Mouse (Mus musculus) adrenal gland, adult 2 months (tissue): Measurements from ENCODE around the gene Tacc2. TPM values are rescaled to one million over a fixed set of nuclear protein-coding genes. Genes with fewer than 3 reads are reported as not detected.

ENCODE experiments used
- DNase-seq: peaks from one replicate; pipeline ENCODE4 v3.0.0; 2021
- polyA plus RNA-seq: library from polyadenylated mRNA; depleted of rRNA; stranded (reverse); fragments of >200 nt; gene quantifications from 2 replicates; pipeline ENCODE4 v1.2.3, GENCODE M21; 2012
- total RNA-seq, 2 experiments: library from RNA; stranded (reverse); gene quantifications; 2 replicates each; pipeline ENCODE4 v1.2.3; 2021

The Tacc2 gene
- total and polyA plus RNA-seq, 3 experiments: 36.2 to 44.4 (median 43.0) TPM

DNA sequence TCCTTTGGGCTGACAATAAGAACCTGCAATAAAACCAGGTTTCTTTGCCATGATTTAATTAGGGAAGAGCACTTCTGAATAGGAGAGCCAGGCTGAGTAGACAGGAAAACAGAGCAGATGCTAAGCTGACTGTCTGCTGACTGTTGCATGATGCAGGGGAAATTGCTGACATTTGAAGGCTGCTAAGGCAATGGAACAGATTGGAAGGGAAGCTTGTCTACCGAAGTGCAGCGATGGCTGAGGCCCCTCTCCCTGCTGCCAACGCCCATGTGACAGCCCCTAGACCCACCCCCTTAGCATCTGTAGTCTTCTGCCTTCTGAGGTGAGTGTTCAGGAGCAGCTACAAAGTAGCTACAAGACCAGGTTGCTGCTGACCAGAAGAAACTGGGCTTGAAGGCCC is 148.9 kb downstream of the Tacc2 start:
- no peak for DNase-seq

DNA sequence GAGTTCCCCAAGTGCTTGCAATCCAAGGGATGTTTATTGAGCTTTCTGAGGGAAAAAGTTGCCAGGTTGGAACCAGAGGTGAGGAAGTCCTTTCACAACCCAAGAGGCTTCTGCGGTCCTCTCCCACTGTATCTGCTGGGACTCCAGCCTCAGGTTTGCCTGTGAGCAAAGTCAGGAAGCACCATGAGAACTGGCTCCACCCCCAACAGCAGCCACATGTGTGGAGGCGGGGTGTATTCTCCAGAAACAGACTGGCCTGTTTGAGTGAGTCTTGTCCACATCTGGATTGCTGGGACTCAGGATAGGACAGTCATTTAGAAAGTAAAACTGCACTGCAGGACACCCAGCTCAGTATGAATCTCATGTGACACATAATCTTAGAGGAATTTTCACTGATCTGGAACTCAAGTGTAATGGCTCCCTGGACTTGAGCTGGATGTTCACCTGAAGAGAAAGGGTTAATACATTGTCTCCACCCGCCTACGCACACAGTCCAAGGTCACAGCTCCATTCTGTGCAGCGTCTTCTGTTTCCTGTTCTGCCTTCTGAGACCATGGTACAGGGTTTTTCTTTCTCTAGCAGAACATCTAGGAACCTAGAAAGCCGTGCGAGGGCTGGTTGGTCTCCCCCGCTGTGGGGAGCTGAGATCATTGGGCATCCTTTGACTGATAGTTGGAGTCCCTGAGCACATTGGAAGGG is 149.6 kb downstream of the Tacc2 start:
- DNase-seq: no peak

DNA sequence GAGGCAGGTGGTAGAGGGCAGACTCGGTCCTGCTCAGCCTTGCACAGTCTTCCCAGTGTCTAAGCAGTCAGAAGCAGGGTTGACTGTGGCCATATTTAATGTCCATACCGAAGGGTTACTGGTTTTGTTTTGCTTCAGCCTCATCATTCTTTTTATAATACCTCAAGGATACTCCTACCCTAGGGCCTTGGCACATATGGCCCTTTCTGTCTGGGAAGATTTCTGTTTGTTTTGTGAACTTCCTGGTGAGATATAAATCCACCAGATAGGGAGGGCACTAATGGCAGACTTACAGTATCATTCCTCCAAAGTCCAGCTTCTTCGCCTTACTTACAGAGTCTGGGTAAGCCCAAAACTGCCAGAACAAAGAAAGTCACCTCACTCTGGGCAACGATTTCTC is 150.3 kb downstream of the Tacc2 start:
- DNase-seq: no peak

DNA sequence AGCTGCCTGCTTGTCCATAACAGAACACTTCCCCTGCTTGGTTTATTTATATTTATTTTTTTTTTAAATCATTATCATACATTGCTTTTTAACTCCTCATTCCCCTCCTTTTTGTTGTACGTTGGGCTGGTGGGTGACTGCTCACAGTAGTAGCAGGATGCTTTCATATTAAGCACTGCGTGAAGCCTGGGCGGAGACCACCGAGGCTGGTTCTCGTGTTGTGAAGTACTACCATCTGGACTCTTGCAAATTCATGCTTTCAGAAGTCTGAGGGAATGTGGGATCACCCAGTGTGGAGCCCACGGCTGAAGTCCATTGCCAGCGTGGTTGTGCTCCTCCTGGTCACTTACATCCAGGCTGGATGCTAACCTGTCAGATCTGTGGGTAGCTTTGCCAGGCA is 154.6 kb downstream of the Tacc2 start:
- no peak for DNase-seq

DNA sequence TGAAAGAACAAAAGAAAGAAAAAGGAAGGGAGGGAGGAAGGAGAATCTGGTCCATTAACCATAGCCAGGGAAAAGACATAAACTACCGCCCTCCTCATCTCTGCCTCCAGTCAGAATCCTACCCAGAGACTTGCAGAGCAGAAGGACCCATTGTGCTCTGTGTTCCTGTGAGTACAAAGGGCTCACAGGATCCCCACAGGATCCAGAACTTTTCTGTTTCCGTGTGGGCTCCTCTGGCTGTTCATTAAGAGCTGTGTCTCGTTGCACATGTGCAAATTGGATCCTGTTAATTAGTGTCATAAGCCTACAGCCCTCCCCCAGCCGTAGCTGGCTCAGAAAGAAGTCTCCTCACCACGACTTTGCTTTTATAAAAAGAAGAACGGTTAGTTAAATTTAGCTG is 155.7 kb downstream of the Tacc2 start:
- no peak for DNase-seq

DNA sequence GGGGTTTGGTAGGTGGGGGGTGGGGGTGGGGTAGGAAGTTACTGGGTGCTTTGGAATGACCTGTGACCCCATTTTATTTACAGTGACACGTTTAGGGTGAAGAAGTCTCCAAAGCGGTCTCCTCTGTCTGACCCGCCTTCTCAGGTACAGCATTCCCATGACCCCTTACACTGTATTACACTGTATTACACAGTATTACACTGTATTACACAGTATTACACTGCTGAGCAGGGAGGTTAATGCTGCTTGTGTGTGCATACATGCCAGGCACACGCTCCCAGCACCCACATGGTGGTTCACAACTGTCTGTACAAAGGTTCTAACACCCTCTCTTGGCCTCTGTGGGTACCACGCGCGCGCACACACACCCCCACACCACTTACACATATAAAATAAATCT is 156.2 kb downstream of the Tacc2 start:
- DNase-seq: no peak

DNA sequence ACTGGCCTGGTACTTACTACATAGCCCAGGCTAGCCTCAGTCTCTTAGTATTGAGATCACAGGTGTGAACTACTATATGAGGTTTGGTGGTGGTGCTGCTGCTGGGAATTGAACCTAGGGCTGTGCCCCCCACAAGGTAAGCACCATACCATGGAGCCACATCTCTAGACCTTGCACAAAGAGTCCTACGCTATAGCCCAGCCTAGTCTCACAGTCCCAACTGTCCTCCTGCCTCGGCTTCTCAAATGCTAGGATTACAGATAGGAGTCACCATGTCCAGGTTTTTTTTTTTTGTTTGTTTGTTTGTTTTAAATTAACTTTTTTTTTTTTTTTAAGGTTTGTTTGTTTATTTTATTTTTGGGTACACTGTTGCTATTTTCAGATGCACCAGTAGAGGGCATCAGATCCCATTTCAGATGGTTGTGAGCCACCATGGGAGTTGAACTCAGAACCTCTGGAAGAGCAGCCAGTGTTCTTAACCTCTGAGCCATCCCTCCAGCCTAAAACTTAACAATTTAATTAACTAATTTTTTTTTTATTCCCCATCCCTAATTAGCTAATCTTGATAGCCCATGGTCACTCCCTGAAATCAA is 157.1 kb downstream of the Tacc2 start:
- no peak for DNase-seq

DNA sequence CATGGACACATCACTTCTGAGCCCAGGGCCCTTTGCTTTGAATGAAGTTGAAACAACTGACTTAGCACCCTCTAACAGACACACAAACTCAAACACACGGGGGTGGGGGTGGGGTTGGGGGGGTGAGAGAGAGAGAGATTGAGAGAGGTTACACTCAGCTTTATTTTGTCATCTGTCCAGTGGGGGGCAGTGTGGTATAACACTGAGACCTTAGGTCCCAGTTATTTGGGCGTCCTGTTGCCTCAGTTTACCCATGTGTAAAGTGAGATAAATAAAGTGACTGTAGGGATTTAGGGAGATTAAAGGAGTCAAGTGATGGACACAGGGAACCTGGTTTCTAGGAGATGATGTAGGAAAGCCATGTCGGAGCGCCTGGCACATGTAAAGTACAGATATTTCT is 163.9 kb downstream of the Tacc2 start:
- DNase-seq: no peak

DNA sequence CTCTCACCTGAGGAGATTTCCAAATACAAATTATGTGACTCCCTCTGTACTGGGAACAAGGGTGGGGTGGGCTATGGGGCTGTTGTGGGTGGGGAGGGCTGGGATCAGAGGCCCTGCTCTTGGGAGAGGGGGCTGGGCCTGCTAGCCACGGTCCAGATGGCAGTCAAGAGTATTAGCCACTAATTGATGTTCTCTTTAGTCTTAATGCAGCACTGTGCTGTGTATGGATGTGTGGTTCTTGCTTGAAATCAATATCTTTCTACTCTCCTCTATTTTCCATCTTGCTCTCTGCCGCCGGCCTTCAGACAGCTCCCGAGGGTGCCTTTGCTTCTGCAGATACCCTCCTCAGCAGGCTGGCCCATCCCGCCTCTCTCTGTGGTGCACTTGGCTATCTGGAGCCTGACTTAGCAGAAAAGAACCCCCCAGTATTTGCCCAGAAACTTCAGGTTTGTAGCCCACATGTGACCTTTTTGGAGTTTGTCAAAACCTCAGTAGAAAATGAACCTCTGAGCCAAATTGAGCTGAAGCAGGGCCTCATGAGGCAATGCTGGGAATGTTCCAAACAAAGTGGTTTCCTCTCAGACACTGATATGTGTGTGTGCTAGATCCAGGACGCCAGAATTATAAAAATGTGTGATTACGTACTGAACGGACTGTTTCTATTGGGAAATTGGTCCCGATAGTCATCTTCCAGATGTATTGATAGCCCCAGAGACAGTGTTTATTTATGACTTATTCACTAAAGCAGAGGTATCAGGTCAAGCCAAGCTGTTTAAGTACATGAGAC is 166.2 kb downstream of the Tacc2 start:
- DNase-seq: no peak

DNA sequence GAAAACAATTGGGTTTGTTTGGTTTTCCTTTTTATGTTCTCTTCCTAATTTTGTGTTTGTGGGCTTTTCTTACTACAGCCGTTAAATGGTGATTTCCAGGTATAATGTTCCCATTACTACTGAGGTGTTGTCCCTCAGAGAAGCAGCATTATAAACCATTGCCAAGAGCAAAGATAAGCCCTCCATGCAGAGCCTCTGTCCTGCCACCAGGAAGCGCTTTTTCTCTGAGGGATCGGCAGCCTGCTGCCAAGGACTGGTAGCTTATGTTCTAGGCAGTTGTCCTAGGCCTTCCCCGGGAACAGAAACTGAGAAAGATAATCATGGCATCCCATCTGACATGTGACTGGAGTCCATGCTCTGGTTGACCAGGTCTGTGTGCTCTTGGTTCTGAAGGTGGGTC is 171.9 kb downstream of the Tacc2 start:
- DNase-seq: no peak

DNA sequence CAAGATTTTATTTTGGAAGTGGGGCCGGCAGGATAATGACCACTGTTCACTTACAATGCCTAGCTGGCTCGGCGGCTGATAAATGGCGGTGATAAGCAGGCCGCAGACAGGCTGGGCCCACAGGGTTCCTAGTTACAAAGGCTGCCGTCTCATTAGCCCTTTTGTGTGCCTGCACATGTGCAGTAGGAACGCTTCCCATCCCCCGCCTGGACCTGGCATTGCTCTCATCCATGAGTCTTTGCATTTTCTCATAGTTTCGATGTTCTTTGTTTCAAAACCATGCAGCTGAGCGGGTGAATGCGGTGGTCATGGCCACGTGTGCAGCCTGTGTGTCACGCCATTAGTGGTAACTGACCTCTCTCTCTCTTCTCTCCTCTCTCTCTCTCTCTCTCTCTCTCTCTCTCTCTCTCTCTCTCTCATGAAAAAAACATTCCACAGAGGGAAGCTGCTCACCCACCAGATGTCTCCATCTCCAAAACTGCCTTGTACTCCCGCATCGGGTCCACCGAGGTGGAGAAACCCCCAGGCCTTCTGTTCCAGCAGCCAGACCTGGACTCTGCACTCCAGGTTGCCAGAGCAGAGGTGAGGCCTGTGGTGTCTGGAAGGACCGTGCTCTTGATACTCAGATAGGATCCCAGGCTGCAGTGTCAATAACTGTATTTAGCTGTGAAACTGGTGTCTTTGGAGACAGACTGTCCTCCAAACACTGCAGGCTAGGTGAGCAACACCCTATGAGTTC is 173.7 kb downstream of the Tacc2 start:
- DNase-seq: no peak

DNA sequence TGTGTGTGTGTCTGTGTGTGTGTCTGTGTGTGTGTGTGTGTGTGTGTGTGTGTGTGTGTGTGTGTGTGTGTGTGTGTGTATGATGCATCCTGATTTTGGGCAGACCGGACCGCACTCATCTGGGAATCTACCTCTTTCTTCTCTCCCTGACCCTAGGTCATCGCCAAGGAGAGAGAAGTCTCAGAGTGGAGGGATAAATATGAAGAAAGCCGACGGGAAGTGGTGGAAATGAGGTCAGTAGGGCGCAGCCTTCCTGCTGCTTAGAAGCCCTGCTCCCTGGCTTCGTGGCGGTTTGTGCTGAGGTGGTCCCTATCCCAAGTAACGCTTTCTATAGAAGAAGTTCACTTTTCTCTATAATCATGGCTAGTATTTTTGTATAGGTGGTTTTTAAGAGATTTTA is 174.4 kb downstream of the Tacc2 start:
- DNase-seq: no peak

DNA sequence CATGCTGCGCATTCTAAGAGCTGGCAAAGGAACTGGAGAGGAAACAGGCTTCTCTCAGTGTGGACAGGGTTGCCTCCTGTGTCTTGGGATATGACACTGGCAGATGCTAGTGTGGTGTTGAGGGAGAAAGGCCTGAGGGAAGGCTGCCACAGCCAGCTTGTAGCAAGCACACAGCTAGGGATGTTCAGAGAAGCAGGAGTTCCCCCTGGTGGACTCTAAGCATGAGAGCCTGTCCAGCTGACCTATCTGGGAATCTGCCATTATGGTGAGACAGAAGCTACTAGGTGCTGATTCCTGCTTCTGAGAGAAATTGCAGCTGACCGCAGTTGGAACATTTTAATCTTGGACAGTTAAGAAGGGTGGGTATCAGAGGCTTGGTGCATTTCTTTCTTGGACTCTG is 177.6 kb downstream of the Tacc2 start:
- no peak for DNase-seq

DNA sequence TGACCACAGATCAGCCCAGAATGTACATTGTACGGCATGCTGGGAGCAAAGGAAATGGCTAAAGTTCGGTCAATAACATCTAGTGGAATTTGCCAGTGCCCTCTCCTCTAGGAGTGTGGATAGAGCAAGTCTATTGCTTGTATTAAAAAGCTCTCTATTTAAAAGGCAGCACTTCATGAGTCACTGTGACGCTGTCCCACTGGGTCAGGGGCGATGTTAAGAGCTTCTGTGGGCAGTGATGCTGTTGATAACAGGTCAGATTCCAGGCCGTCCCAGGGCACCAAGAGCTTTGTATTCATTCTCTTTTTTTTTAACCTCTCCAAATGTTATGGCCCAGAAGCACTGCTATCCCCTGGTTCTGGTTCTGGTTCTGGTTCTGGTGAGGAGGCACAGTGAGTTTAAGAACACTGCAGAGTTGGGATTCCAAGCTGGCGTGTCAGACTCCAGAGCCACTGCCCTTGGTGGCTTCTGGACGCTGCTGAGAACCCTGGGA is 179.2 kb downstream of the Tacc2 start:
- peak; percentile 39 for DNase-seq

DNA sequence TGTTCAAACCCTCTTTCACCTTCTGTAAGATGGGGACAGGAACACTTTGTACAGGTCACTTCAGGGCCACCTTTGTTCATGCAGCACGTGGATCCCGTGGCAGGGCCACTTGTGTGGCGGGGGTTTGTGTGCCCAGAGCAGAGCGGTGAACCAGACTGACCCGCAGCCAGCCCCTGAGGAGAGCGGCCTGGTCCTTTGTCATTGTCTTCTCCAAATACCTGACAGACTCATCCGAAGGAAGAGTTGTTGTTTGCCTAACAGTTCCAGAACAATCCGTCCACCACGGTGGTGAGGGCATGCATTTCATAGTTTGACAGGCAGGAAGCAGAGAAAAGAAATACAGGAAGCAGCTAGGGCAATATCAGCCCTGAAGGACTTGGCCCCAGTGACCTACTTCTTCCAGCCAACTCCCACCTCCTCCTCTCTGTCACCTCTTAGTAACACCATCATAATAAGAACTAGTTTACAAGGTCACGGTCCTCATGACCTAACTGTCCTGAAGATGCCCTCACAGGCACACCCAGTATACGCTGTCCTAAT is 180.2 kb downstream of the Tacc2 start:
- no peak for DNase-seq

DNA sequence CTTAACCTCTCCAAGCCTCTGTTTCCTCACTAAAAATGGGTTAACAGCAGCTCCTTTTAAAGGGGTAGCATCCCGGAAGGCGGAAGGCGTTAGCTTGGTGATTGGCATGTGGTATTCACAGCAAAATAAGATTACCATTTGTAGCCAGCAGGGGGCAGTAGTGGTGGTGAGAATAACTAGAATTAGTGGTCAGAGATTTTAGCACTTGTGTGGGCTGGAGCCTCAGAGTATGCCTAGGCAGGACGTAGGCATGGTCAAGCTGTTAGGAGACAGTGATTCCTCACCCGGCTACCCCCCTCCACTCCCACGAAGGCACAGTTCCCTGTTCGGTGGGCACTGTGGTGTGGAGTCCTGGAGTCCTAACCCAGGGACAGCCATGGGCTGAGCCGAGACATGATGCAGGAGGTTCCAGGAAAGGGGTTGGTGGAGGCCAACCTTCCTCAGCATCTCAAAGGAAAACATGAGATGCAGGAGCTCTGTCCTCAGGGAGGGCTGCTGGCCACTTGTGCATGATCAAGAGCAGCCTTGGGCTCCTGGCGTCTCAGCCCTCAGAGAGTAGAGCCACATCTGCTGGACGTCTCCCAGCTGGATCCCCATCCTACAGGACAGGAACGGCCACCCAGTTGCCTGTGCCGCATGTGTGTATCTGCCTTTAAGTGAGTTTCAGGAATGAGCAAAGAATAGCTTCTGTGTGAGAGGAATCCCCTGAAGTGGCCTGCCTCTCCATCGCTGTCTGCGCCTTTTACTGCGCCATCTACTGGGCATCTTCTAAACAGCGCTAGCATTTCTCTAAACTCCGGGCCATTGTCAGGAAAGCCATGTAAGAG is 185.0 kb downstream of the Tacc2 start:
- peak; percentile 76 for DNase-seq

DNA sequence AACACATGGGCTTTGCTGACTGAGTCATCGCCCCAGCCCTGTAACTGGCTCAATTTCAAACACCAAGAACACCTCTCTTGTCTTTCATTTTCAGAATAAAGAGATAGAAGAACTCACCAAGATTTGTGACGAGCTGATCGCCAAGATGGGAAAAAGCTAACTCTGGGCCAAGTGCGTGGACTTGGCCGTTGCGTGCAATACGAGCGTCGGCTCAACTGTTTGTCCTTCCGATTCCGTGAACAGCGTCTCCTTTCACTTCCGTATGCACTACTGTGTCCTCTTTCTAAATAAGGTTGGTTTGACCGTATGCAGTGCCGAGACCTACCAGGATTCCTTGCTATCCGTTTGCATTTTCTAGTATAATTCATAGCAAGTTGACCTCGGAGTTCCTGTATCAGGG is 186.9 kb downstream of the Tacc2 start:
- DNase-seq: peak; percentile 60

DNA sequence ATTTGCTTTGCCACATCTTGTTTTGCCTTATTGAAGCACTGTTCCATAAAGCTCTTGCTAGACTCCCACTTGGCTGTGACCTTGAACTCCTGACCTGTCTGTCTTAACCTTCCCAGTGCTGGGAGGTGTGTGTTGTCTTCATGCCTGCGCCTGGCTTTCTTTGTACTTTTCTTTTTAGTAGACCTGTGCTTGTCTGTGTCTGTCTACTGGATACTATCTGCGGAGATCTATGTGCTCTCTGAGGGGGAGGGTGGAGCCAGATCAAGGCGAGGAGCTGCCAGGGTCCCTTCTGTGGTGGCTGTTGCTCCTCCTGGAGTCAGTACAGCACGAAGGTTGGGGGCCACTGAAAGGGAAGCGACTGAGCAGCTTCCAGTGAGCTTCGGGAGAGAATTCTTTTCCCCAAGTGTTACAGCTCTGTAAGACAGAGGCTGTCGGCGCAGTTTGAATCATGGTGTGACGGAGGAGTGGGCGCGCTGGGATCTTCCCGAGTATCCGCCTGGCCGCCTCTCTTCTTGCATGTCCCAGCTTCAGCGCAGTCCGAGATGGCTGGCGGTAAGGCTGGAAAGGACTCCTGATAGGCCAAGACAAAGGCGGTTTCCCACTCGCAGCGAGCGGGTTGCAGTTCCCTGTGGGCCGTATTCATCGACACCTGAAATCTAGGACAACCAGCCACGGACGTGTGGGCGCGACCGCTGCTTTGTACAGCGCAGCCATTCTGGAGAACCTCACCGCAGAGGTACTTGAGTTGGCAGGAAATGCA is 189.4 kb downstream of the Tacc2 start:
- no peak for DNase-seq

DNA sequence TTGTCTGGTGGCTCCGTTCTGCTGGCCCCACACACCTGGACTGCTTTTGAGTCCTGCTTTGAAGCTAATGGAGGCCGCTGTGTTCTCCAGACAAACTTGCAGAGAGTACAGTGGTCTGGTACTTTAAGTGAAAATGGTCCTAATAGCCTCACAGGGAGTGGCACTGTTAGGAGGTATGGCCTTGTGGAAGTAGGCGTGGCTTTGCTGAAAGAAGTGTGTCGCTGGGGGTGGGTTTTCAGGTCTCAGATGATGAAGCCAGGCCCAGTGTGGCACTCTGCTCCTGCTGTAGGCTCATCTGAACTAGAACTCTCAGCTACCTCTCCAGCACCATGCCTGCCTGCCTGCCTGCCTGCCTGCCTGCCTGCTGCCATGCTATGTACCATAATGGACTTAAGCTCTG is 190.9 kb downstream of the Tacc2 start:
- no peak for DNase-seq

DNA sequence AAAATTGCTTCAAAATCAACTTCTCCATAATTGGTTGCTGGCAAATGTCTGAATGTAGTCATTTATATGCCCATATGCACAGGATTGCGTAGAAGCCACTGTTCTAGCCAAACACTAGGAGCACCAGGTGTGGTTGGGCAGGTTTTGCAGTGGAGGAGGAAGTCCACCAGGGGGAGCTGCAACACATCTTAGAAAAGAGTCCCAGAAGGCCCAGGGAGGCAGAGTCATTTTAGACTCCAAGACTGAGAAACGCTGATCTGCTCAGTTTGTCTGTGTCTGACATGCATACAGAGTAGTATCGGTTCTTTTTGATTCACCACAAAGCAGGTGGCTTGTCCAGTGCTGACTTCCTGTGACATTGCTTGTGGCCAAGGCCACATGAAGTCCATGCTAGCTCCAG is 193.5 kb downstream of the Tacc2 start:
- peak; percentile 82 for DNase-seq
